Mouse (Mus musculus) R1 (cell line): ENCODE results near the gene Uvrag.

ENCODE experiments used
- DNase-seq: peaks from one replicate; pipeline ENCODE4 v3.0.0-alpha.2; 2018; ENCODE audit warnings: low read depth, low spot score

Gene Uvrag

GRCm38 (mm10) chr7:99164873-99165410 lies 24.0 kb upstream of the Uvrag start:
- no peak for DNase-seq

GRCm38 (mm10) chr7:99162462-99162861 lies 21.5 kb upstream of the Uvrag start:
- no peak for DNase-seq

- DNase-seq = no peak
Measured at GRCm38 (mm10) chr7:99161961-99162360, 21.0 kb upstream of the Uvrag start.

- no peak for DNase-seq
Measured at GRCm38 (mm10) chr7:99161529-99161928, 20.6 kb upstream of the Uvrag start.

- no peak for DNase-seq
Measured at GRCm38 (mm10) chr7:99160995-99161394, 20.1 kb upstream of the Uvrag start.

- DNase-seq = no peak
Measured at GRCm38 (mm10) chr7:99159446-99159845, 18.5 kb upstream of the Uvrag start.

GRCm38 (mm10) chr7:99158904-99159303 lies 18.0 kb upstream of the Uvrag start:
- DNase-seq = no peak

- DNase-seq = no peak
Measured at GRCm38 (mm10) chr7:99158011-99158410, 17.1 kb upstream of the Uvrag start.

- no peak for DNase-seq
Measured at GRCm38 (mm10) chr7:99156737-99157136, 15.8 kb upstream of the Uvrag start.

- peak; percentile 65 for DNase-seq
Measured at GRCm38 (mm10) chr7:99155311-99156289, 14.7 kb upstream of the Uvrag start.

GRCm38 (mm10) chr7:99154648-99155151 lies 13.8 kb upstream of the Uvrag start:
- peak; percentile 26 for DNase-seq

- DNase-seq = no peak
Measured at GRCm38 (mm10) chr7:99153686-99154202, 12.8 kb upstream of the Uvrag start.

GRCm38 (mm10) chr7:99152756-99153155 lies 11.8 kb upstream of the Uvrag start:
- no peak for DNase-seq

- peak; percentile 98 for DNase-seq
Measured at GRCm38 (mm10) chr7:99151342-99151741, 10.4 kb upstream of the Uvrag start.

GRCm38 (mm10) chr7:99149017-99149416 lies 8.1 kb upstream of the Uvrag start:
- DNase-seq = no peak

- no peak for DNase-seq
Measured at GRCm38 (mm10) chr7:99147494-99147893, 6.6 kb upstream of the Uvrag start.

GRCm38 (mm10) chr7:99146906-99147305 lies 6.0 kb upstream of the Uvrag start:
- no peak for DNase-seq

GRCm38 (mm10) chr7:99146011-99146410 lies 5.1 kb upstream of the Uvrag start:
- DNase-seq = no peak

- DNase-seq = no peak
Measured at GRCm38 (mm10) chr7:99144616-99145015, 3.7 kb upstream of the Uvrag start.

GRCm38 (mm10) chr7:99143244-99143643 lies 2.3 kb upstream of the Uvrag start:
- DNase-seq = no peak

GRCm38 (mm10) chr7:99141919-99142606 lies 1.1 kb upstream of the Uvrag start:
- DNase-seq = no peak

- DNase-seq = peak; percentile 37
Measured at GRCm38 (mm10) chr7:99140511-99140910, 430 bp downstream of the Uvrag start.
